37 mouse cellular contexts compared by ENCODE assay signal in genomic region chr14:106136272-106136671, GRCm38 (mm10). TPM values are rescaled to one million over a fixed set of nuclear protein-coding genes. Genes with fewer than 3 reads are reported as not detected.
"Had no signal": no experiment of that assay in that cellular context is flagged by ENCODE, and none has a peak within 500 bp of the region (broad histone marks: within the 10 kb centered on the region; RNA-seq: fewer than 3 reads in every experiment).

No protein-coding gene starts in this region.

- DNase-seq: gastrocnemius, postnatal 14 days; gastrocnemius, postnatal 36 days; heart, adult 18-20 months; heart, postnatal 10 days; heart, postnatal 4 days; kidney, adult 18-20 months; kidney, adult 8-10 months; kidney, postnatal 10 days; kidney, postnatal 25 days; kidney, postnatal 4 days; left cerebral cortex, postnatal 4 days; liver, embryonic 13.5 days had no signal

- ATAC-seq: inflammation-experienced regulatory T-cells, adult 6 months; intestine, embryonic 15.5 days; intestine, postnatal 0 days had no signal

- H3K36me3 ChIP-seq: heart, embryonic 10.5 days; heart, embryonic 12.5 days; hindbrain, embryonic 10.5 days; hindbrain, embryonic 12.5 days; hindbrain, embryonic 15.5 days; intestine, embryonic 15.5 days; limb, embryonic 13.5 days; limb, embryonic 15.5 days; liver, embryonic 13.5 days had no signal

- H3K4me3 ChIP-seq: heart, embryonic 10.5 days; heart, embryonic 12.5 days; hindbrain, embryonic 10.5 days; hindbrain, embryonic 12.5 days; hindbrain, embryonic 15.5 days; intestine, embryonic 15.5 days; layer of hippocampus, adult 2 months; left cerebral cortex, adult 2 months; limb, embryonic 13.5 days; limb, embryonic 15.5 days; liver, embryonic 13.5 days had no signal

- H3K9ac ChIP-seq: heart, embryonic 12.5 days; hindbrain, embryonic 12.5 days; hindbrain, embryonic 15.5 days; intestine, embryonic 15.5 days; limb, embryonic 13.5 days; limb, embryonic 15.5 days; liver, embryonic 13.5 days had no signal

- H3K4me2 ChIP-seq: heart, embryonic 12.5 days; hindbrain, embryonic 12.5 days; hindbrain, embryonic 15.5 days; intestine, embryonic 15.5 days; limb, embryonic 13.5 days; limb, embryonic 15.5 days; liver, embryonic 13.5 days had no signal

- H3K27me3 ChIP-seq: heart, embryonic 12.5 days; hindbrain, embryonic 12.5 days; hindbrain, embryonic 15.5 days; intestine, embryonic 15.5 days; limb, embryonic 13.5 days; limb, embryonic 15.5 days; liver, embryonic 13.5 days had no signal

- H3K9me3 ChIP-seq: heart, embryonic 10.5 days; hindbrain, embryonic 15.5 days; intestine, embryonic 15.5 days had no signal

- H3K27ac ChIP-seq: heart, embryonic 10.5 days; hindbrain, embryonic 10.5 days; hindbrain, embryonic 12.5 days; hindbrain, embryonic 15.5 days; intestine, embryonic 15.5 days; layer of hippocampus, adult 2 months; left cerebral cortex, adult 2 months; limb, embryonic 13.5 days; limb, embryonic 15.5 days; liver, embryonic 13.5 days had no signal

- H3K4me1 ChIP-seq: heart, embryonic 10.5 days; heart, embryonic 12.5 days; hindbrain, embryonic 10.5 days; hindbrain, embryonic 12.5 days; hindbrain, embryonic 15.5 days; intestine, embryonic 15.5 days; limb, embryonic 13.5 days; limb, embryonic 15.5 days; liver, embryonic 13.5 days had no signal

RNA-seq across cellular contexts. Expression of gene Trim52, which starts 30.3 kb away (rescaled TPM):
- total RNA-seq: gastrocnemius, adult 18-20 months; gastrocnemius, adult 8-10 months; gastrocnemius, postnatal 14 days; gastrocnemius, postnatal 36 days; heart, adult 18-20 months; heart, adult 8-10 months; heart, postnatal 10 days; heart, postnatal 25 days; heart, postnatal 4 days; layer of hippocampus, adult 2 months; layer of hippocampus, postnatal 10 days; layer of hippocampus, postnatal 25 days; left cerebral cortex, adult 2 months; left cerebral cortex, postnatal 10 days; left cerebral cortex, postnatal 25 days; left cerebral cortex, postnatal 4 days; liver, adult 2 months had no signal
- polyA plus RNA-seq: heart, embryonic 10.5 days; heart, embryonic 12.5 days; heart, embryonic 14.5 days; hindbrain, embryonic 10.5 days; hindbrain, embryonic 12.5 days; hindbrain, embryonic 15.5 days; inflammation-experienced regulatory T-cells, adult 6 months; intestine, embryonic 15.5 days; intestine, postnatal 0 days; kidney, embryonic 14.5 days; kidney, embryonic 16.5 days; limb, embryonic 11.5 days; limb, embryonic 13.5 days; limb, embryonic 15.5 days; liver, adult 2 months; liver, embryonic 13.5 days had no signal
